Mouse (Mus musculus): ENCODE measurements around the gene Pde6g.

The Pde6g gene

GRCm38 (mm10) chr11:120453306-120453705 is at the start of gene Pde6g:
Gene Pde6g, minus strand, starts transcription at chr11:120453500.
- DNase-seq (ENCODE audit: extremely low spot score) = no peak

DNA sequence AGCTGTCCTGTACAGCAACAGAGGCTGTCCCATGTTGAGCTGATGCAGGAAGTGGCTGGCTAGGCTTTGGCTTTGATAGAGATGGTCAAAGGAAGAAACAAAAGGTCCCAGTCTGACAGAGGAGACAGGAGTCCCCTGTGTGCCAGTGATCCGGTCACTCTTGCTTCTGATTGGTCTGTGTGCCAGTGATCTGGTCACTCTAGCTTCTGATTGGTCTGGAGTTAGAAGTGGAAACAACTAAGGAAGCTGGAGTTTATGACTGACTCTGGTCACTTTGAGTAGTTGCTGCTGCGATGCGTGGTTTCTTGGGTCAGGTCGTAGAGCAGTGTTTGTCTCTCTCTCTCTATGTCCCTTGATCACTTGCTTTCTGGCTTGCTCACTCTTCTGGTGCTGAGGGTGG is 48.4 kb upstream of the Pde6g start:
- no peak for DNase-seq (ENCODE audit: extremely low spot score)

- DNase-seq (ENCODE audit: extremely low spot score) = no peak
Observed at GRCm38 (mm10) chr11:120501018-120501417, 47.7 kb upstream of the Pde6g start.

DNA sequence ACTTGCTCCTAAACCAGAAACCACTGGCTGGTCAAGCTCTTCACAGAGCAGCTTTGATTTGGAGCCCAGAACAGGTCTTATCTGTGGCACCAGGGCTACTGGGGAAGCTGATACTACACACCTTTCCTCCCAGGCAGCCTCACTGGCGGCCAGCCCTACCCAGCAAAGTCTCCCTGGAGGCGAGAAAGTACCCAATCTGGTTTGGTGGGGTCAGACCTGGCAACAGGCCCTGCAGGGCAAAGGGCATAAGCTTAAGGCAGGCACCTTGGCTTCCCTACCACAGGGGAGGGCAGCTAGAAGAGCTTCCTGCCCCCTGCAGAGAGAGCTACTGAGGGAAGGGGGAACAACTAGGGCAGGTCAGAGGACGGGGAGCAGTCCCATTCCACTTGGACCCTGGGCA is 47.1 kb upstream of the Pde6g start:
- no peak for DNase-seq (ENCODE audit: extremely low spot score)

- no peak for DNase-seq (ENCODE audit: extremely low spot score)
Observed at GRCm38 (mm10) chr11:120499894-120500293, 46.6 kb upstream of the Pde6g start.

- no peak for DNase-seq (ENCODE audit: extremely low spot score)
Observed at GRCm38 (mm10) chr11:120498891-120499290, 45.6 kb upstream of the Pde6g start.

GRCm38 (mm10) chr11:120498226-120498625 is 44.9 kb upstream of the Pde6g start:
- no peak for DNase-seq (ENCODE audit: extremely low spot score)

- DNase-seq (ENCODE audit: extremely low spot score) = no peak
Observed at GRCm38 (mm10) chr11:120497436-120497835, 44.1 kb upstream of the Pde6g start.

GRCm38 (mm10) chr11:120493911-120494310 is 40.6 kb upstream of the Pde6g start:
- no peak for DNase-seq (ENCODE audit: extremely low spot score)

- DNase-seq (ENCODE audit: extremely low spot score) = no peak
Observed at GRCm38 (mm10) chr11:120493351-120493750, 40.1 kb upstream of the Pde6g start.

DNA sequence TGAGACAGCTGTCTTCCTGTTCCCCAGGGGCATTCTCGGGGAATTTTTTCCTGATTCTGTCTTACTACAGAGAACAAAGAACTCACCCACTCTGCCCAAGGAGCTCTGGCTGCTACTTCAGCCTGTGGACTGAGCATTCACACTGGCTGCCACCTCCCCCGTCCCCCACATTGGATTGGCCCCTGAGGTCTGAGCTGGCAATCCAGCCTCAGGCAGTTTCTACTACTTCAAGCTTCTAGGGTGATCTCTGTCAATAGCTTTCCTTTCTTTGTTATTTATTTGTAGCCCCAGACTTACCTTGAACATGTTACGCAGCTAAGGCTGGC is 39.5 kb upstream of the Pde6g start:
- DNase-seq (ENCODE audit: extremely low spot score) = no peak

- peak; percentile 61 for DNase-seq (ENCODE audit: extremely low spot score)
Observed at GRCm38 (mm10) chr11:120492024-120492877, 39.0 kb upstream of the Pde6g start.

DNA sequence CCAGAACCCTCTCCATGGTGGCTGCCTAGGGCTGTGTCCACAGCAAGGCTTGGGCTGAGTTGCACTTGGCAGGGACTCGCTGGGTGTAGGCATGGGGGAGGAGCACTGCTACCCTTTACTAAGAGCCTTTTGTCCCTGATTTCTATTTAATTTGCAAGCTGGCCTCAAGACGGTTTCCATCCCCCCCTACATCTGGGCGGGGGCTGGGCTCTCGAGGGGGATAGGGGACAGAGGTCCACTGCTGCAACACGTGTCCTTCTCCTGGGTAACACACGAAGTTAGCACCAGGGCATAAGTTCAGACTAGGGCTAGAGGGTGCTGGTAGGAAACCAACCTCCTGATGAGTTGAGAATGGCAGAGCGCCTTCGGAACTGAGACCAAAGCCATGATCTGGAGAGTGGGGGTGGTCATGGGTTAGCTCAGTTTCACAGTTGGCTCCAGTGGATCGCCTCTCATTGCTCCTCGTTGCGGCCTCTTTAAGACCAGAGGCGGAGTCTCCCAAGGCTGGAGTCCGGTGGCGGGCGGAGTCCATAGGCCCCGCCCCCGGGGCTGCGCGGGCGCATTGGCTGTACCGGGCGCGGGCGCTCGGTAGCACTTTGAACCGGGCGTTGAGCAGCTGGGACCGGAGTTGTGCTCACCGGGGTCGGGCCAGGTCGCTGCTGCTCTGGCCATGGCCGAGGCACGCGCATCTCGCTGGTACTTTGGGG is 38.2 kb upstream of the Pde6g start, which contains the start of gene Slc25a10:
Slc25a10 (plus strand) TSS at position 524 of the 707 bp plus-strand sequence.
- DNase-seq (ENCODE audit: extremely low spot score) = peak; percentile 90

DNA sequence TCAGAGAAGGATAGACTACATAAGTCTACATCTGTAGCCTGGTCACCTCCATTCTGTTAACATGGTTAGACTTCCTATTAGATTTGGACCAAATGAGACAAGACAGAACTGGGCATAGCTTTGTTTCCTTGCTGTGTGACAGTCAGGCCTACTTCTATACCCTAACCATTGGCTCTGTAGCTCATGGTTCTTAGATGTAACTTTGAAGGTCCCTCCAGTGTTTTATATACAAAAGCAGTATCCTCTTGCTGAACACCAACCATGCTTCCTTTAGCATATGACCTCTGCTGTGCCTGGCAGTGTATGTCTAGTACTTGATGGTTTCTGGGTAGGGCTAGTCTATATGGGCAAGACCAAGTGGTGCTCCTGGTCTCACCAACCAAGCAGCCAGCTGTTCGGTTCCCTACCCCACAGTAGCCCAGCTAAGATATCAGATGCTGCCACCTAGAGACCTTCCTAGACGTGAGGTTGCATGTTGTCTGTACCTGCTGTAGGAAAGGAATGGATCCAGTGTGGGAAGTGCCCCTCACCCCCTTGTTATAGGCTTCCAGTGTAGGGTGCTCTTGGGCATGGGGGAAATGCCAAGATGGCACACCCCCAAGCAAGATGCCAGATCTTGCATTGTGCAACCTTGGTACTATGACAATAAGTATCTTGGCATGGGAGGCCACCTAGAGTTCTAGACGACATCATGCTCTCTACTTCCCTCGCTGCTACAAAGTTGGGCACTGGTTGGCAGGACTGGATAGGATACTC is 37.2 kb upstream of the Pde6g start:
- DNase-seq (ENCODE audit: extremely low spot score) = no peak

GRCm38 (mm10) chr11:120489054-120489761 is 35.9 kb upstream of the Pde6g start:
- DNase-seq (ENCODE audit: extremely low spot score) = peak; percentile 81

- DNase-seq (ENCODE audit: extremely low spot score) = no peak
Observed at GRCm38 (mm10) chr11:120488516-120488915, 35.2 kb upstream of the Pde6g start.

GRCm38 (mm10) chr11:120485251-120485650 is 32.0 kb upstream of the Pde6g start:
- no peak for DNase-seq (ENCODE audit: extremely low spot score)

- peak; percentile 91 for DNase-seq (ENCODE audit: extremely low spot score)
Observed at GRCm38 (mm10) chr11:120484265-120484981, 31.1 kb upstream of the Pde6g start, which contains the start of gene Mrpl12. Gene Mrpl12, plus strand, starts transcription at chr11:120484613.

DNA sequence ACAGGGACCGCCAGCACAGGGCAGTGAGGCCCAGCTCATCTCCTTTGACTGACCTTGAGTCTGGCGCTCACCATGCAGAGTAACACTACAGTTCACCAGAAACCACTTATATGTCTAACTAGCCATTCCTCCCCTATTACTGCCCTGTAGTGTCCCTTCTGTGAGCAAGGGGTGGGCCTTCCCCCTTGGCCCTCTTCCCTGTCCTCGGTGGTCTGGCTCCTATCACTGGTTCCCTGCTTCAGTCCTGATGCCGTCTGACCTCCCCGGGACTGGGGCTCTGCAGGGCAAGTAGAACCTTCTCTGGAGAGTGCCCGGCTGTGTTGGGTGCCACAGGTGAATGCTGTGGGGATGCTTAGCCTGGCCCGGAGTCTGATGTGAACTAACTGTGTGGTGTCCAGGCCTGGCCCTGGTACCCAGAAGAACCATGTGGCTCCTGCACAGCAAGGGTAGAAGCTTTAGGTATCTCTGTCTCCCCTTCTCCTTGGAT is 30.2 kb upstream of the Pde6g start:
- DNase-seq (ENCODE audit: extremely low spot score) = no peak

DNA sequence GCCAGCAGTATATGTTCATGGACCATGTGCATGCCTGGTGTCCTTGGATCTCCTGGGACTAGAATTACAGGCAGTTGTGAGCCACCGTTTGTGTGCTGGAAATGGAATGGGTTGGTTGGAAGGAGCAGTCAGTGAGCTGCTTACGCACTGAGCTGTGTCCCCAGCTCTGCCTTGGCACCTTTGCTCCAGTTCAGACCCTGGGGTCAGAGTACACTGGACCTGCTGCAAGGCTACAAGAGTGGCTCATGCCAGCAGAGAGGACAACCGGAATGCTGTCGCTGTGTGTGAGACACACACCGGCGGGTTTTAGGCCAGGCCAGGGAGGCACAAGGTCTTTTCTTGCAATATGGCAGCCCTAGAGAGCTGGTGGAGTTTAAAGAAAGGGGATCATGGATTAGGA is 18.8 kb upstream of the Pde6g start:
- no peak for DNase-seq (ENCODE audit: extremely low spot score)

DNA sequence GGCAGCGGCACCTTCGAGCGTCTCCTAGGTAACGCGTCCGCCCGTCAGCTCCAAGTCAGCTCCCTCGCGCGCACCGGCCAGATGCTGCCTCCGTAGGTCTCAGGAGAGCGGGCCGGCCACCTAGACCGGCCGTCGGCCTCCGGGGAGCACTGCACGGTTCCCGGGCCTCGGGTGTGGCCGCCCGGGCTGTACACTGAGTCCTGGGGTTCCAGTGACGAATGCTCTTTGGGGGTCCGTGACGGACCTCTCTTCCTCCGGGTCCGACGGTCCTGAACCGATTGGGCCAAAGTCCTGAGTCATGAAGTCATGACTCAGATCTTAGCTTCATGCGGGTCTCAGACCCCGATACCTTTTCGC is 14.4 kb upstream of the Pde6g start:
- no peak for DNase-seq (ENCODE audit: extremely low spot score)

All from embryo, embryonic 9.5 days (tissue).